Mouse (Mus musculus) neural tube, embryonic 12.5 days (tissue): Measurements from ENCODE around the gene Olfr692. TPM values are rescaled to one million over a fixed set of nuclear protein-coding genes. Genes with fewer than 3 reads are reported as not detected.
"Not testable (repeated sequence)": the region's sequence is repeated elsewhere in the genome, so short reads cannot be mapped to it uniquely, and the experiment has no call there.

ENCODE experiments used
- ATAC-seq: fragments of 200-750 bp; cut with Nextera tagmentation; 2 replicates; pipeline ENCODE4 v1.8.0; 2017; ENCODE audit warnings: low read depth, mild to moderate bottlenecking, moderate TSS enrichment, moderate library complexity; ENCODE audit not compliant: low FRiP score
- H3K27ac ChIP-seq: fragments of 300-500 bp; sonication (generic); 2 replicates; pipeline ENCODE4 v1.5.1; 2016
- H3K27me3 ChIP-seq: fragments of 300-500 bp; sonication (generic); replicated peaks from 2 replicates; pipeline ENCODE4 v1.6.1; 2016; ENCODE audit warnings: mild to moderate bottlenecking
- H3K36me3 ChIP-seq: fragments of 300-500 bp; sonication (generic); 2 replicates; pipeline ENCODE4 v1.6.1; 2016; ENCODE audit warnings: mild to moderate bottlenecking
- H3K4me1 ChIP-seq: fragments of 300-500 bp; sonication (generic); 2 replicates; pipeline ENCODE4 v1.6.1; 2016
- H3K4me2 ChIP-seq: fragments of 300-500 bp; sonication (generic); replicated peaks from 2 replicates; pipeline ENCODE4 v1.6.1; 2016; ENCODE audit warnings: mild to moderate bottlenecking
- H3K4me3 ChIP-seq: fragments of 300-500 bp; sonication (generic); 2 replicates; pipeline ENCODE4 v1.5.1; 2016
- H3K9ac ChIP-seq: fragments of 300-500 bp; sonication (generic); 2 replicates; pipeline ENCODE4 v1.6.1; 2016; ENCODE audit warnings: mild to moderate bottlenecking
- H3K9me3 ChIP-seq: fragments of 300-500 bp; sonication (generic); 2 replicates; pipeline ENCODE4 v1.6.1; 2016; ENCODE audit warnings: mild to moderate bottlenecking
- WGBS: fragments of 180-500 bp; shearing (Covaris S2); methylation state at CpG from one replicate; pipeline ENCODE4 v1.1.7; 2016; 5-methylcytosine and 5-hydroxymethylcytosine counted together
- polyA plus RNA-seq: library from polyadenylated mRNA; unstranded; fragments of >200 nt; fragmentation: Nextera tagmentation; extraction: Ambion mirVana; gene quantifications from 2 replicates; pipeline ENCODE4 v1.2.1, GENCODE M21; 2016

Olfr692 gene
- not detected in 2 replicates for polyA plus RNA-seq

- Histone ChIP-seq H3K27me3 (no peaks in the 10 kb centered on the region), H3K4me3 (no peak within 1 kb of the TSS), H3K4me2 (no peak within 1 kb of the TSS), H3K4me1 (no peaks in the 10 kb centered on the region), H3K9me3 (no peaks in the 10 kb centered on the region), H3K27ac (no peak within 1 kb of the TSS), H3K9ac (no peak within 1 kb of the TSS), H3K36me3 (peaks cover 11% of the 10 kb centered on the region)
- 98% methylated on average over 1 of the region's 1 CpGs for WGBS
- ATAC-seq, result no peak
Measured at GRCm38 (mm10) chr7:105367930-105368329, at the start of gene Olfr692. Olfr692 (plus strand) TSS chr7:105368230.

GRCm38 (mm10) chr7:105325302-105325701, 42.7 kb upstream of the Olfr692 start:
- Histone ChIP-seq H3K4me2 (no peak overlapping the region), H3K36me3 (no peaks in the 10 kb centered on the region), H3K27me3 (no peaks in the 10 kb centered on the region), H3K9ac (no peak overlapping the region), H3K27ac (no peak overlapping the region), H3K9me3 (no peaks in the 10 kb centered on the region), H3K4me1 (no peaks in the 10 kb centered on the region), H3K4me3 (no peak overlapping the region)
- 84% methylated on average over 2 of the region's 2 CpGs for WGBS
- ATAC-seq, result no peak

GRCm38 (mm10) chr7:105334004-105334403, 34.0 kb upstream of the Olfr692 start, which contains the start of gene Olfr690:
Olfr690 (minus strand) TSS chr7:105334104.
- 87% methylated on average over 1 of the region's 1 CpGs for WGBS
- no peaks in the 10 kb centered on the region for H3K9me3 ChIP-seq
- H3K4me2 ChIP-seq, result no peak within 1 kb of the TSS

GRCm38 (mm10) chr7:105342170-105342569, 25.9 kb upstream of the Olfr692 start, which contains the start of gene Olfr691:
Olfr691 (minus strand) TSS chr7:105342270.
- Histone ChIP-seq H3K27me3 (no peaks in the 10 kb centered on the region), H3K9ac (no peak within 1 kb of the TSS), H3K9me3 (no peaks in the 10 kb centered on the region), H3K4me3 (no peak within 1 kb of the TSS), H3K4me1 (no peaks in the 10 kb centered on the region), H3K27ac (no peak within 1 kb of the TSS), H3K4me2 (no peak within 1 kb of the TSS), H3K36me3 (no peaks in the 10 kb centered on the region)
- ATAC-seq, result no peak
- WGBS, result 58% methylated on average over 1 of the region's 1 CpGs

More at GRCm38 (mm10) chr7:105334004-105334403, 34.0 kb upstream of the Olfr692 start, which contains the start of gene Olfr690:
- H3K27ac ChIP-seq, result no peak within 1 kb of the TSS
- H3K9ac ChIP-seq, result no peak within 1 kb of the TSS
- H3K4me3 ChIP-seq, result no peak within 1 kb of the TSS
- H3K27me3 ChIP-seq, result no peaks in the 10 kb centered on the region
- H3K4me1 ChIP-seq, result no peaks in the 10 kb centered on the region
- no peaks in the 10 kb centered on the region for H3K36me3 ChIP-seq
- ATAC-seq, result no peak

GRCm38 (mm10) chr7:105342752-105343151, 25.3 kb upstream of the Olfr692 start:
- Histone ChIP-seq H3K4me1 (no peaks in the 10 kb centered on the region), H3K9me3 (no peaks in the 10 kb centered on the region), H3K27ac (no peak overlapping the region), H3K27me3 (no peaks in the 10 kb centered on the region), H3K36me3 (no peaks in the 10 kb centered on the region), H3K9ac (no peak overlapping the region), H3K4me3 (no peak overlapping the region), H3K4me2 (no peak overlapping the region)
- ATAC-seq, result no peak
- 85% methylated on average over 2 of the region's 2 CpGs for WGBS

GRCm38 (mm10) chr7:105356064-105356463, 12.0 kb upstream of the Olfr692 start:
- H3K4me1 ChIP-seq, H3K9ac ChIP-seq, H3K36me3 ChIP-seq, H3K4me3 ChIP-seq, H3K27me3 ChIP-seq, H3K27ac ChIP-seq, H3K4me2 ChIP-seq, H3K9me3 ChIP-seq: not testable (repeated sequence)
- ATAC-seq, result peak; percentile 75; the same call in 1 of the 2 replicates
- no CpG with 5 or more reads among the region's 5 CpGs for WGBS

GRCm38 (mm10) chr7:105356487-105356886, 11.5 kb upstream of the Olfr692 start:
- 89% methylated on average over 1 of the region's 2 CpGs for WGBS
- H3K4me3 ChIP-seq, H3K4me2 ChIP-seq, H3K27me3 ChIP-seq, H3K4me1 ChIP-seq, H3K9ac ChIP-seq, H3K36me3 ChIP-seq, H3K27ac ChIP-seq, H3K9me3 ChIP-seq: not testable (repeated sequence)
- ATAC-seq, result peak; percentile 97

GRCm38 (mm10) chr7:105361713-105362112, 6.3 kb upstream of the Olfr692 start:
- 84% methylated on average over 2 of the region's 2 CpGs for WGBS
- no peaks in the 10 kb centered on the region for H3K4me1 ChIP-seq
- H3K36me3 ChIP-seq, result no peaks in the 10 kb centered on the region
- no peaks in the 10 kb centered on the region for H3K27me3 ChIP-seq
- ATAC-seq, result no peak
- H3K27ac ChIP-seq, result no peak overlapping the region
- H3K4me3 ChIP-seq, result no peak overlapping the region
- H3K9me3 ChIP-seq, result no peaks in the 10 kb centered on the region
- H3K4me2 ChIP-seq, result no peak overlapping the region
- H3K9ac ChIP-seq, result no peak overlapping the region

- Histone ChIP-seq H3K9me3 (no peaks in the 10 kb centered on the region), H3K36me3 (peaks cover 8% of the 10 kb centered on the region), H3K4me3 (no peak overlapping the region), H3K4me2 (no peak overlapping the region), H3K4me1 (no peaks in the 10 kb centered on the region), H3K9ac (no peak overlapping the region), H3K27me3 (no peaks in the 10 kb centered on the region), H3K27ac (no peak overlapping the region)
- WGBS, result 87% methylated on average over 5 of the region's 5 CpGs
- ATAC-seq, result no peak
Measured at GRCm38 (mm10) chr7:105367268-105367667, 762 bp upstream of the Olfr692 start.

- ATAC-seq, result no peak
- 90% methylated on average over 4 of the region's 4 CpGs for WGBS
- H3K9me3 ChIP-seq, result no peaks in the 10 kb centered on the region
- H3K4me1 ChIP-seq, result no peaks in the 10 kb centered on the region
- H3K9ac ChIP-seq, result no peak overlapping the region
- H3K36me3 ChIP-seq, result peaks cover 15% of the 10 kb centered on the region
- no peak overlapping the region for H3K27ac ChIP-seq
- H3K4me3 ChIP-seq, result no peak overlapping the region
- no peaks in the 10 kb centered on the region for H3K27me3 ChIP-seq
- no peak overlapping the region for H3K4me2 ChIP-seq
Measured at GRCm38 (mm10) chr7:105368521-105368920, 491 bp downstream of the Olfr692 start.

- Histone ChIP-seq H3K27ac (no peak overlapping the region), H3K4me3 (no peak overlapping the region), H3K9me3 (no peaks in the 10 kb centered on the region), H3K4me1 (no peaks in the 10 kb centered on the region), H3K27me3 (no peaks in the 10 kb centered on the region), H3K9ac (no peak overlapping the region), H3K36me3 (peaks cover 40% of the 10 kb centered on the region), H3K4me2 (no peak overlapping the region)
- WGBS, result 78% methylated on average over 1 of the region's 1 CpGs
- ATAC-seq, result no peak
Measured at GRCm38 (mm10) chr7:105372912-105373311, 4.9 kb downstream of the Olfr692 start.

GRCm38 (mm10) chr7:105373509-105373908, 5.5 kb downstream of the Olfr692 start:
- H3K36me3 ChIP-seq, result peaks cover 46% of the 10 kb centered on the region
- no peak overlapping the region for H3K9ac ChIP-seq
- no peak for ATAC-seq
- no peaks in the 10 kb centered on the region for H3K9me3 ChIP-seq
- H3K4me3 ChIP-seq, result no peak overlapping the region
- no peaks in the 10 kb centered on the region for H3K4me1 ChIP-seq
- H3K4me2 ChIP-seq, result no peak overlapping the region
- H3K27ac ChIP-seq, result no peak overlapping the region
- WGBS, result 95% methylated on average over 4 of the region's 4 CpGs
- no peaks in the 10 kb centered on the region for H3K27me3 ChIP-seq

- H3K9me3 ChIP-seq, result no peaks in the 10 kb centered on the region
- H3K27ac ChIP-seq, result no peak overlapping the region
- no peak overlapping the region for H3K9ac ChIP-seq
- no peak for ATAC-seq
- H3K4me2 ChIP-seq, result no peak overlapping the region
- 95% methylated on average over 3 of the region's 3 CpGs for WGBS
- no peak overlapping the region for H3K4me3 ChIP-seq
- H3K27me3 ChIP-seq, result no peaks in the 10 kb centered on the region
- H3K4me1 ChIP-seq, result no peaks in the 10 kb centered on the region
- peaks cover 50% of the 10 kb centered on the region for H3K36me3 ChIP-seq
Measured at GRCm38 (mm10) chr7:105373976-105374375, 5.9 kb downstream of the Olfr692 start.
